Mouse (Mus musculus): ENCODE measurements around the gene Mb. TPM values are rescaled to one million over a fixed set of nuclear protein-coding genes. Genes with fewer than 3 reads are reported as not detected.

Mb gene
- total and polyA plus RNA-seq, 3 experiments: not detected

DNA sequence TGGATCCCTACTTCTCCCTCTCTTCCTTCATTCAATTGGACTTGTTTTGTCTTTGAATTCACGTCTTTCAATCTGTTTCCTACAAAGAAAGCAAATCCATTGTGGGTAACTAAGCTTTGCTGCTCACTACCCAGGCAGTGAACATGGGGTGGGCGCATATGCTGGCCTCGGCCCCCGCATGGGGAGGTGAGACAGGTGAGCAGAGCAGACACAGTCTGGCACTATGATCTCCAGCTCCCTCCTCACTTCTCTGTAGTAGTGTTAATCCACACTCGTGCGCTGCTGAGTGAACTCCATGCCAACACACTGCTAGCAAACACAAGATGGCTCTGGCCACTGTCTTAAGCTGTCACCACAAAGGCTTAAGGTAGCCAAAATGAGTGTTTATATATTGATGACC is 46.9 kb upstream of the Mb start:
- H3K79me2 ChIP-seq (ENCODE audit: control insufficient read depth, insufficient read depth, low read length, poor library complexity): no peaks in the 10 kb centered on the region
- TF ChIP-seq ZKSCAN1 (IDR thresholded peaks at IDR 0.05; ENCODE audit: low read depth, low read length) (no peak), SIN3A (IDR thresholded peaks at IDR 0.05; ENCODE audit: low read length) (no peak), MAZ (IDR thresholded peaks at IDR 0.05; ENCODE audit: low read depth, low read length) (no peak), BHLHE40 (IDR thresholded peaks at IDR 0.05; ENCODE audit: borderline replicate concordance, low read depth, low read length) (no peak), E2F4 (IDR thresholded peaks at IDR 0.05; ENCODE audit: borderline replicate concordance, low read depth, low read length) (no peak), RCOR1 (IDR thresholded peaks at IDR 0.05; ENCODE audit: low read depth, low read length) (no peak), CTCF (IDR thresholded peaks at IDR 0.05 in 2 of 3, conservative IDR thresholded peaks at IDR 0.05 in 1 of 3; ENCODE audit: control insufficient read depth in 1 of 3, insufficient read depth in 1 of 3, low read depth in 2 of 3, low read length in 3 of 3, poor library complexity in 1 of 3, severe bottlenecking in 1 of 3) (no peak), USF2 (IDR thresholded peaks at IDR 0.05; ENCODE audit: borderline replicate concordance in 1 of 2, insufficient read depth in 1 of 2, low read depth in 1 of 2, low read length in 2 of 2) (no peak), USF1 (IDR thresholded peaks at IDR 0.05; ENCODE audit: low read depth, low read length) (no peak), ZNF384 (IDR thresholded peaks at IDR 0.05; ENCODE audit: low read depth, low read length) (no peak), MAX (IDR thresholded peaks at IDR 0.05; ENCODE audit: low read length) (no peak)
- DNase-seq (ENCODE audit: low read depth, low spot score): no peak
- no peak overlapping the region for H3K9ac ChIP-seq (ENCODE audit: control insufficient read depth, low read depth, low read length, poor library complexity, severe bottlenecking)
- H3K4me3 ChIP-seq (ENCODE audit: control insufficient read depth in 1 of 2, insufficient read depth in 1 of 2, low read depth in 2 of 2, low read length in 2 of 2): no peak overlapping the region
- H3K27ac ChIP-seq (ENCODE audit: control insufficient read depth, low read depth, low read length): no peak overlapping the region
- no peaks in the 10 kb centered on the region for H3K36me3 ChIP-seq (ENCODE audit: control insufficient read depth in 1 of 2, insufficient read depth in 2 of 2, low read length in 2 of 2)
- H3K9me3 ChIP-seq (replicated peaks; ENCODE audit: insufficient read depth, low read length): no peaks in the 10 kb centered on the region
- H3K27me3 ChIP-seq (ENCODE audit: control insufficient read depth in 1 of 2, insufficient read depth in 2 of 2, low read length in 2 of 2): no peaks in the 10 kb centered on the region
- H3K4me1 ChIP-seq (ENCODE audit: control insufficient read depth in 1 of 2, insufficient read depth in 2 of 2, low read length in 2 of 2): no peaks in the 10 kb centered on the region

- H3K36me3 ChIP-seq (ENCODE audit: control insufficient read depth in 1 of 2, insufficient read depth in 2 of 2, low read length in 2 of 2): no peaks in the 10 kb centered on the region
- H3K27me3 ChIP-seq (ENCODE audit: control insufficient read depth in 1 of 2, insufficient read depth in 2 of 2, low read length in 2 of 2): no peaks in the 10 kb centered on the region
- H3K4me1 ChIP-seq (ENCODE audit: control insufficient read depth in 1 of 2, insufficient read depth in 2 of 2, low read length in 2 of 2): no peaks in the 10 kb centered on the region
- H3K9ac ChIP-seq (ENCODE audit: control insufficient read depth, low read depth, low read length, poor library complexity, severe bottlenecking): no peak overlapping the region
- DNase-seq (ENCODE audit: low read depth, low spot score): no peak
- H3K27ac ChIP-seq (ENCODE audit: control insufficient read depth, low read depth, low read length): no peak overlapping the region
- TF ChIP-seq ETS1 (IDR thresholded peaks at IDR 0.05; ENCODE audit: low read depth, low read length) (no peak), SIN3A (IDR thresholded peaks at IDR 0.05; ENCODE audit: low read length) (no peak), TAL1 (IDR thresholded peaks at IDR 0.05; ENCODE audit: low read length) (no peak), E2F4 (IDR thresholded peaks at IDR 0.05; ENCODE audit: borderline replicate concordance, low read depth, low read length) (no peak), RCOR1 (IDR thresholded peaks at IDR 0.05; ENCODE audit: low read depth, low read length) (no peak), CHD1 (IDR thresholded peaks at IDR 0.05; ENCODE audit: low read depth, low read length) (no peak), USF1 (IDR thresholded peaks at IDR 0.05; ENCODE audit: low read depth, low read length) (no peak), UBTF (IDR thresholded peaks at IDR 0.05; ENCODE audit: borderline replicate concordance, insufficient read depth, low read depth, low read length) (no peak), NRF1 (IDR thresholded peaks at IDR 0.05; ENCODE audit: insufficient read depth, low read depth, low read length, poor library complexity, severe bottlenecking) (no peak), SMC3 (IDR thresholded peaks at IDR 0.05; ENCODE audit: low read depth, low read length) (no peak), ZNF384 (IDR thresholded peaks at IDR 0.05; ENCODE audit: low read depth, low read length) (no peak), MXI1 (IDR thresholded peaks at IDR 0.05; ENCODE audit: low read depth, low read length) (no peak), MYB (IDR thresholded peaks at IDR 0.05; ENCODE audit: low read depth, low read length) (no peak), TCF12 (IDR thresholded peaks at IDR 0.05; ENCODE audit: low read depth, low read length) (no peak), ZC3H11A (IDR thresholded peaks at IDR 0.05; ENCODE audit: low read depth, low read length) (no peak), JUND (IDR thresholded peaks at IDR 0.05; ENCODE audit: low read depth, low read length) (no peak), POLR2AphosphoS5 (IDR thresholded peaks at IDR 0.05; ENCODE audit: borderline replicate concordance, low read depth, low read length) (no peak), MAZ (IDR thresholded peaks at IDR 0.05; ENCODE audit: low read depth, low read length) (no peak)
- H3K79me2 ChIP-seq (ENCODE audit: control insufficient read depth, insufficient read depth, low read length, poor library complexity): no peaks in the 10 kb centered on the region
- H3K9me3 ChIP-seq (replicated peaks; ENCODE audit: insufficient read depth, low read length): no peaks in the 10 kb centered on the region
- H3K4me3 ChIP-seq (ENCODE audit: control insufficient read depth in 1 of 2, insufficient read depth in 1 of 2, low read depth in 2 of 2, low read length in 2 of 2): no peak overlapping the region
Measured at GRCm38 (mm10) chr15:77095216-77095615, 44.7 kb upstream of the Mb start.
